Mouse (Mus musculus): Measurements from ENCODE around the gene Cntnap5a. TPM values are rescaled to one million over a fixed set of nuclear protein-coding genes. Genes with fewer than 3 reads are reported as not detected.

Gene Cntnap5a
- polyA plus RNA-seq, 1 experiment from 2014 or later, result 0.07 TPM

- Histone ChIP-seq H3K9me3 (no peaks in the 10 kb centered on the region), H3K4me1 (replicated peaks) (no peaks in the 10 kb centered on the region), H3K27me3 (ENCODE audit: insufficient read depth, poor library complexity, severe bottlenecking) (no peaks in the 10 kb centered on the region), H3K4me3 (no peak overlapping the region), H3K27ac (no peak overlapping the region), H3K36me3 (no peaks in the 10 kb centered on the region)
- WGBS, result 85% methylated on average over 1 of the region's 1 CpGs
- no peak for DNase-seq (ENCODE audit: low spot score)
These were observed 241.6 kb downstream of the Cntnap5a start for GRCm38 (mm10) chr1:115925953-115926665.

- H3K9me3 ChIP-seq, result no peaks in the 10 kb centered on the region
- H3K4me3 ChIP-seq, result no peak overlapping the region
- H3K4me1 ChIP-seq (replicated peaks), result no peaks in the 10 kb centered on the region
- no peak for DNase-seq (ENCODE audit: low spot score)
- H3K27me3 ChIP-seq (ENCODE audit: insufficient read depth, poor library complexity, severe bottlenecking), result no peaks in the 10 kb centered on the region
- WGBS, result 30% methylated on average over 1 of the region's 1 CpGs
- no peaks in the 10 kb centered on the region for H3K36me3 ChIP-seq
- no peak overlapping the region for H3K27ac ChIP-seq
These were observed 247.5 kb downstream of the Cntnap5a start for GRCm38 (mm10) chr1:115932045-115932444.

DNA sequence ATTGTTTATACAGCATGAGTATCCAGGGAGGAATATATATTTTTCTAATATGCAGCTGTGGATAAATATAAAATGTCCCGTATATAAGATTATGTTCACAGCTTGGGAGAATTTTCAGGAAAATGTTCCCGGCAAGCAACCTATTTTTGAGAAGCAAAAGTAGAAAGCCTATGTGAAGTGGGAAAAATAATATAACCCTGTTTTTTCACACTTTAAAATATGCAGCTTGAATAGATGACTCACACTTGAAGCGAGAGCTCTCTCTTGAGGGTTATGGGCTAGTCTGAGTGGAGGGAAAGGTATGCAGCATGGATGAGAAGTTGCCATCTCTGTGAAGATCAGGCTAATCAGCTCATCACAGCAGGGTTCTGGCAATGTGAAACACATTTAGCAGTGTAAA is 261.3 kb downstream of the Cntnap5a start:
- H3K4me3 ChIP-seq, result no peak overlapping the region
- H3K36me3 ChIP-seq, result no peaks in the 10 kb centered on the region
- no peak for DNase-seq (ENCODE audit: low spot score)
- H3K9me3 ChIP-seq, result no peaks in the 10 kb centered on the region
- no peak overlapping the region for H3K27ac ChIP-seq
- H3K4me1 ChIP-seq (replicated peaks), result no peaks in the 10 kb centered on the region
- no peaks in the 10 kb centered on the region for H3K27me3 ChIP-seq (ENCODE audit: insufficient read depth, poor library complexity, severe bottlenecking)
- WGBS, result 88% methylated on average over 3 of the region's 3 CpGs

GRCm38 (mm10) chr1:115956528-115956927 is 272.0 kb downstream of the Cntnap5a start:
- Histone ChIP-seq H3K27me3 (ENCODE audit: insufficient read depth, poor library complexity, severe bottlenecking) (no peaks in the 10 kb centered on the region), H3K36me3 (no peaks in the 10 kb centered on the region), H3K9me3 (no peaks in the 10 kb centered on the region), H3K4me1 (replicated peaks) (no peaks in the 10 kb centered on the region), H3K27ac (no peak overlapping the region), H3K4me3 (no peak overlapping the region)
- no peak for DNase-seq (ENCODE audit: low spot score)
- 85% methylated on average over 2 of the region's 2 CpGs for WGBS

DNA sequence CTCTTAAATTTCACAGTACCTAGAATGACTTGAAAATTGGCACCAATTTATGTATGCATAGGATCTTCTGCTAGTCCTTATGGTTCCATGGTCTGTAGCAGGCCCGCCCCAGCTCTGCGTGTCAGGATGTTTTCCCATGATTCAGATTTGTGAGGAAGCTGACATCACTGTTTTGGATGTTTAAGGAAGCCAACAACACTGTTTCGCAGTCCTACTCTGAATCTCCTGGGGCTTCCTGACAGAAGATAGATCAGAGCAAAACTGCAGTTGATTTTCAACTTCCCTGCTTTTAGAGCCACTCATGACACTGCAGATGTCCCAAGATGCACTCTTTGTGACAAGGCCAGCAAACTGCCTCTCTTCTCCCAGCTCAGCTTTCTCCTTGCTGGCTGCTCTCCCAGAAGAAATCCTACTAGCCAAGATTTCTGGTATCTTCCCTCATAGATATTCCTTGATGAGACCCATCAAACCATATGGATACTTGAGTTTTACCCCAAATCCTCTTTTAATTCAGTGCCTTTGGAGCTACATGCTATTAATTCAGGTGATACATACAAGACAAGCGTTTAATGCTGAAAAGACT is 280.5 kb downstream of the Cntnap5a start:
- Histone ChIP-seq H3K9me3 (no peaks in the 10 kb centered on the region), H3K27me3 (ENCODE audit: insufficient read depth, poor library complexity, severe bottlenecking) (no peaks in the 10 kb centered on the region), H3K4me3 (no peak overlapping the region), H3K36me3 (no peaks in the 10 kb centered on the region), H3K4me1 (replicated peaks) (no peaks in the 10 kb centered on the region), H3K27ac (no peak overlapping the region)
- no peak for DNase-seq (ENCODE audit: low spot score)
- 91% methylated on average over 4 of the region's 4 CpGs for WGBS

- no peak overlapping the region for H3K4me3 ChIP-seq
- H3K27me3 ChIP-seq (ENCODE audit: insufficient read depth, poor library complexity, severe bottlenecking), result no peaks in the 10 kb centered on the region
- WGBS, result 90% methylated on average over 1 of the region's 1 CpGs
- H3K9me3 ChIP-seq, result no peaks in the 10 kb centered on the region
- no peak for DNase-seq (ENCODE audit: low spot score)
- no peaks in the 10 kb centered on the region for H3K36me3 ChIP-seq
- no peaks in the 10 kb centered on the region for H3K4me1 ChIP-seq (replicated peaks)
- no peak overlapping the region for H3K27ac ChIP-seq
These were observed 305.6 kb downstream of the Cntnap5a start for GRCm38 (mm10) chr1:115990204-115990603.

DNA sequence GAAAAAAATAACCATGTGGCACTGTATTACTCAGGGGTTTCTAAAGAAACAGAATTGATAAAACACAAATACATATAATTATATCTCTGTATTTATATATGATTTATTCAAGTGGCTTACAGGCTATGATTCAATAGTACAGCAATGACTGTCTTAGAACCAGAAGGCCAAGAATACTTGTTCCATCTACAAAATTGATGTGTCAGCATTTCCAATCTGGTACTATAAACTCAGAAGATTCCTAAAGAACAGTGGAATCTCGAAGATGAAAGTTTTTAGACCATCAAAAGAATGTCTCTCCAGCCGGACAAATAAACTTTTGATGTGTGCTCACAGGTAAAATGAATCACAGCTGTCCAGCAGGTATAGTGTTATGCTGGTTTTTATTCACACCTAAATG is 331.2 kb downstream of the Cntnap5a start:
- WGBS, result 91% methylated on average over 2 of the region's 2 CpGs
- DNase-seq (ENCODE audit: low spot score), result no peak
- no peaks in the 10 kb centered on the region for H3K4me1 ChIP-seq (replicated peaks)
- H3K36me3 ChIP-seq, result no peaks in the 10 kb centered on the region
- H3K9me3 ChIP-seq, result no peaks in the 10 kb centered on the region
- no peaks in the 10 kb centered on the region for H3K27me3 ChIP-seq (ENCODE audit: insufficient read depth, poor library complexity, severe bottlenecking)
- no peak overlapping the region for H3K4me3 ChIP-seq
- H3K27ac ChIP-seq, result no peak overlapping the region

DNA sequence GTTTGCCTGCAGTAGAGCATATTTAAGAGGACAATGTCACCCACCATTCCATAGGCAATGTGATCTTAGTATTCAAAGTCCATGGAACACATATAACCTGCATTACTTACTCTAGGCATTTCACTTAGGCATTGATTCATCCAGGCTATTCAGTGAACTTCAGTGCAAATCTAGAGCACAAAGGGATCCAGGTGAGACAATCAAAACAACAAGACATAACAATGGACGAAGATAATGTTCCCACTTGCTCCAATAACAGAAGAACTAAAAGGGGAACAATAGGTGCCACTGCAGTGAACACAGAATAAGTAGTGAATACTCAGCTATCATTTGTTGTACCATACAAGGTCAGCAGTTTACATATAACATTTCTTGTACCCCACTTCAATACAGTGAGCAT is 345.1 kb downstream of the Cntnap5a start:
- H3K4me1 ChIP-seq (replicated peaks), result no peaks in the 10 kb centered on the region
- H3K27me3 ChIP-seq (ENCODE audit: insufficient read depth, poor library complexity, severe bottlenecking), result no peaks in the 10 kb centered on the region
- 81% methylated on average over 1 of the region's 1 CpGs for WGBS
- H3K27ac ChIP-seq, result no peak overlapping the region
- no peak overlapping the region for H3K4me3 ChIP-seq
- no peak for DNase-seq (ENCODE audit: low spot score)
- H3K36me3 ChIP-seq, result no peaks in the 10 kb centered on the region
- H3K9me3 ChIP-seq, result no peaks in the 10 kb centered on the region

GRCm38 (mm10) chr1:116035897-116036296 is 351.3 kb downstream of the Cntnap5a start:
- 69% methylated on average over 1 of the region's 1 CpGs for WGBS
- H3K27ac ChIP-seq, result no peak overlapping the region
- DNase-seq (ENCODE audit: low spot score), result no peak
- no peaks in the 10 kb centered on the region for H3K36me3 ChIP-seq
- H3K27me3 ChIP-seq (ENCODE audit: insufficient read depth, poor library complexity, severe bottlenecking), result no peaks in the 10 kb centered on the region
- no peak overlapping the region for H3K4me3 ChIP-seq
- H3K9me3 ChIP-seq, result no peaks in the 10 kb centered on the region
- H3K4me1 ChIP-seq (replicated peaks), result no peaks in the 10 kb centered on the region

DNA sequence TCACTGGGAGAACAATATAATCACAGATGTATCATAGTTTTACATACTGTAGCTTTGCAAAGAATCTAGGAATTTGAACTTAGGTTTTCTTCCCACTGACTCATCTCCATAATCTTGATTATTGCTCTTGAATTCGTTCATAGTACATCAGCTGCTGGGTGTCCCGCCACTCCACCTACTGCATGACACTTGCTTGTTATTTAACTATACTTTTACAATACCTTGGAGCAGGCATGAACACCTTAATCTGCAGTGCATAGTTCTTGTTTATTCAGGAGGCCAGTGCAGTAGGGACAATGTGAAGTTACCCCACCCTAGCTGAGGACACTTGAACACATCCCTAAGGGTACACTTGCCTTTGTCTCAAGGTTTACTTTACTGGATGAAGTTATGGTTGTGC is 352.3 kb downstream of the Cntnap5a start:
- H3K27ac ChIP-seq, result no peak overlapping the region
- no peaks in the 10 kb centered on the region for H3K9me3 ChIP-seq
- 84% methylated on average over 2 of the region's 2 CpGs for whole genome bisulfite sequencing
- H3K4me1 ChIP-seq (replicated peaks), result no peaks in the 10 kb centered on the region
- no peak overlapping the region for H3K4me3 ChIP-seq
- DNase-seq (ENCODE audit: low spot score), result no peak
- no peaks in the 10 kb centered on the region for H3K27me3 ChIP-seq (ENCODE audit: insufficient read depth, poor library complexity, severe bottlenecking)
- H3K36me3 ChIP-seq, result no peaks in the 10 kb centered on the region

GRCm38 (mm10) chr1:116044083-116044482 is 359.5 kb downstream of the Cntnap5a start:
- DNase-seq (ENCODE audit: low spot score), result no peak
- no peak overlapping the region for H3K27ac ChIP-seq

GRCm38 (mm10) chr1:116107010-116107723 is 422.6 kb downstream of the Cntnap5a start:
- Histone ChIP-seq H3K4me1 (replicated peaks) (no peaks in the 10 kb centered on the region), H3K36me3 (no peaks in the 10 kb centered on the region), H3K27me3 (ENCODE audit: insufficient read depth, poor library complexity, severe bottlenecking) (no peaks in the 10 kb centered on the region), H3K27ac (no peak overlapping the region), H3K4me3 (no peak overlapping the region), H3K9me3 (no peaks in the 10 kb centered on the region)
- no peak for DNase-seq (ENCODE audit: low spot score)
- WGBS, result 78% methylated on average over 3 of the region's 3 CpGs

More at GRCm38 (mm10) chr1:116044083-116044482, 359.5 kb downstream of the Cntnap5a start:
- Histone ChIP-seq H3K9me3 (no peaks in the 10 kb centered on the region), H3K27me3 (ENCODE audit: insufficient read depth, poor library complexity, severe bottlenecking) (no peaks in the 10 kb centered on the region), H3K4me3 (no peak overlapping the region), H3K4me1 (replicated peaks) (no peaks in the 10 kb centered on the region), H3K36me3 (no peaks in the 10 kb centered on the region)
- WGBS, result 68% methylated on average over 1 of the region's 1 CpGs

DNA sequence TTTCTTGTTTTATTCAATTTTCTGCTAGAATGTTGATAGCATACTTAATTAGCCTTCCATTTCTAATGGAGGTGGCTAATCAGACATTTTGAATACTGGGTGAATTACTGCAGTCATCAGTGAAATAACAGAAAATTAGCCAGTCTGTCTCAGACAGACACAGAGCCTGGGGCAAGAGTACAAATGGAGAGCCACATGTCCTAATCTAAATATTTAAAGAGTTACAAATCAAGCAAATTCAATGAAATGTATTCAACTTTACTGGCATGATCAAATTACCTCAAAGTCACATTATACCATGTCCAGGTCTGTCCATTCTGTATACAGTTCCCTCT is 423.1 kb downstream of the Cntnap5a start:
- Histone ChIP-seq H3K9me3 (no peaks in the 10 kb centered on the region), H3K36me3 (no peaks in the 10 kb centered on the region), H3K4me3 (no peak overlapping the region), H3K27ac (no peak overlapping the region), H3K4me1 (replicated peaks) (no peaks in the 10 kb centered on the region), H3K27me3 (ENCODE audit: insufficient read depth, poor library complexity, severe bottlenecking) (no peaks in the 10 kb centered on the region)
- no peak for DNase-seq (ENCODE audit: low spot score)

Data from hindbrain, embryonic 10.5 days (tissue).